Mouse (Mus musculus): ENCODE measurements around the gene Itga2. TPM values are rescaled to one million over a fixed set of nuclear protein-coding genes. Genes with fewer than 3 reads are reported as not detected.

Itga2 gene
- polyA plus RNA-seq, 1 experiment from 2014 or later = 2.5 TPM

- H3K4me2 ChIP-seq = no peak overlapping the region
- 82% methylated on average over 4 of the region's 4 CpGs for WGBS
- no peaks in the 10 kb centered on the region for H3K9me3 ChIP-seq
- H3K4me3 ChIP-seq = no peak overlapping the region
- no peak overlapping the region for H3K9ac ChIP-seq
- H3K27me3 ChIP-seq = no peaks in the 10 kb centered on the region
- no peak for ATAC-seq (ENCODE audit: insufficient number of reproducible peaks, insufficient read depth, low FRiP score, low TSS enrichment, low read depth)
- 0 out of 2 replicates have a peak, but pooled peaks cover 3% of the 10 kb centered on the region for H3K36me3 ChIP-seq
- peaks cover 15% of the 10 kb centered on the region for H3K4me1 ChIP-seq
- H3K27ac ChIP-seq = no peak overlapping the region
Measured at GRCm38 (mm10) chr13:114840545-114840944, 91.4 kb downstream of the Itga2 start.

GRCm38 (mm10) chr13:114839098-114839497 lies 92.8 kb downstream of the Itga2 start:
- WGBS = 29% methylated on average over 9 of the region's 9 CpGs
- Histone ChIP-seq H3K4me1 (peaks cover 15% of the 10 kb centered on the region), H3K36me3 (0 out of 2 replicates have a peak, but pooled peaks cover 3% of the 10 kb centered on the region), H3K9me3 (no peaks in the 10 kb centered on the region), H3K9ac (no peak overlapping the region), H3K27me3 (no peaks in the 10 kb centered on the region), H3K4me2 (no peak overlapping the region), H3K4me3 (no peak overlapping the region), H3K27ac (peak overlapping the region; percentile 85)
- ATAC-seq (ENCODE audit: insufficient number of reproducible peaks, insufficient read depth, low FRiP score, low TSS enrichment, low read depth) = no peak

GRCm38 (mm10) chr13:114838535-114838990 lies 93.3 kb downstream of the Itga2 start:
- H3K36me3 ChIP-seq = 0 out of 2 replicates have a peak, but pooled peaks cover 3% of the 10 kb centered on the region
- no peaks in the 10 kb centered on the region for H3K27me3 ChIP-seq
- H3K4me2 ChIP-seq = no peak overlapping the region
- peak overlapping the region; percentile 85 for H3K27ac ChIP-seq
- ATAC-seq (ENCODE audit: insufficient number of reproducible peaks, insufficient read depth, low FRiP score, low TSS enrichment, low read depth) = peak; percentile 66; the same call in 1 of the 2 replicates
- WGBS = 34% methylated on average over 5 of the region's 5 CpGs
- no peaks in the 10 kb centered on the region for H3K9me3 ChIP-seq
- no peak overlapping the region for H3K9ac ChIP-seq
- no peak overlapping the region for H3K4me3 ChIP-seq
- peaks cover 15% of the 10 kb centered on the region for H3K4me1 ChIP-seq

GRCm38 (mm10) chr13:114837061-114837460 lies 94.8 kb downstream of the Itga2 start:
- no peak overlapping the region for H3K27ac ChIP-seq
- 0 out of 2 replicates have a peak, but pooled peaks cover 3% of the 10 kb centered on the region for H3K36me3 ChIP-seq
- no peak overlapping the region for H3K4me3 ChIP-seq
- WGBS = 78% methylated on average over 7 of the region's 7 CpGs
- no peak for ATAC-seq (ENCODE audit: insufficient number of reproducible peaks, insufficient read depth, low FRiP score, low TSS enrichment, low read depth)
- no peaks in the 10 kb centered on the region for H3K27me3 ChIP-seq
- peaks cover 15% of the 10 kb centered on the region for H3K4me1 ChIP-seq
- H3K4me2 ChIP-seq = no peak overlapping the region
- H3K9me3 ChIP-seq = no peaks in the 10 kb centered on the region
- no peak overlapping the region for H3K9ac ChIP-seq

- 65% methylated on average over 2 of the region's 2 CpGs for WGBS
- Histone ChIP-seq H3K4me2 (no peak overlapping the region), H3K27ac (no peak overlapping the region), H3K4me3 (no peak overlapping the region), H3K36me3 (peaks cover 22% of the 10 kb centered on the region), H3K4me1 (peaks cover 14% of the 10 kb centered on the region), H3K27me3 (no peaks in the 10 kb centered on the region), H3K9ac (no peak overlapping the region), H3K9me3 (no peaks in the 10 kb centered on the region)
- ATAC-seq (ENCODE audit: insufficient number of reproducible peaks, insufficient read depth, low FRiP score, low TSS enrichment, low read depth) = no peak
Measured at GRCm38 (mm10) chr13:114834580-114834979, 97.3 kb downstream of the Itga2 start.

GRCm38 (mm10) chr13:114833351-114833750 lies 98.5 kb downstream of the Itga2 start:
- Histone ChIP-seq H3K9ac (no peak overlapping the region), H3K36me3 (peaks cover 25% of the 10 kb centered on the region), H3K9me3 (no peaks in the 10 kb centered on the region), H3K4me3 (no peak overlapping the region), H3K4me2 (no peak overlapping the region), H3K27ac (no peak overlapping the region), H3K4me1 (peaks cover 2% of the 10 kb centered on the region; the same call in 1 of the 2 replicates), H3K27me3 (no peaks in the 10 kb centered on the region)
- 90% methylated on average over 4 of the region's 4 CpGs for WGBS
- ATAC-seq (ENCODE audit: insufficient number of reproducible peaks, insufficient read depth, low FRiP score, low TSS enrichment, low read depth) = no peak

GRCm38 (mm10) chr13:114832761-114833160 lies 99.1 kb downstream of the Itga2 start:
- Histone ChIP-seq H3K4me1 (no peaks in the 10 kb centered on the region), H3K9me3 (no peaks in the 10 kb centered on the region), H3K9ac (no peak overlapping the region), H3K27ac (no peak overlapping the region), H3K27me3 (no peaks in the 10 kb centered on the region), H3K36me3 (peaks cover 30% of the 10 kb centered on the region), H3K4me3 (no peak overlapping the region), H3K4me2 (no peak overlapping the region)
- ATAC-seq (ENCODE audit: insufficient number of reproducible peaks, insufficient read depth, low FRiP score, low TSS enrichment, low read depth) = no peak
- WGBS = 67% methylated on average over 5 of the region's 5 CpGs

- H3K4me3 ChIP-seq = no peak overlapping the region
- H3K4me2 ChIP-seq = no peak overlapping the region
- no peak overlapping the region for H3K27ac ChIP-seq
- no peak for ATAC-seq (ENCODE audit: insufficient number of reproducible peaks, insufficient read depth, low FRiP score, low TSS enrichment, low read depth)
- peaks cover 40% of the 10 kb centered on the region for H3K36me3 ChIP-seq
- no peaks in the 10 kb centered on the region for H3K27me3 ChIP-seq
- H3K4me1 ChIP-seq = no peaks in the 10 kb centered on the region
- no peaks in the 10 kb centered on the region for H3K9me3 ChIP-seq
- no peak overlapping the region for H3K9ac ChIP-seq
- 84% methylated on average over 4 of the region's 4 CpGs for WGBS
Measured at GRCm38 (mm10) chr13:114831367-114831833, 100.5 kb downstream of the Itga2 start.

GRCm38 (mm10) chr13:114825377-114825855 lies 106.5 kb downstream of the Itga2 start:
- Histone ChIP-seq H3K9ac (no peak overlapping the region), H3K27me3 (no peaks in the 10 kb centered on the region), H3K27ac (no peak overlapping the region), H3K4me3 (no peak overlapping the region), H3K9me3 (no peaks in the 10 kb centered on the region), H3K4me1 (no peaks in the 10 kb centered on the region), H3K4me2 (no peak overlapping the region), H3K36me3 (peaks cover 71% of the 10 kb centered on the region)
- ATAC-seq (ENCODE audit: insufficient number of reproducible peaks, insufficient read depth, low FRiP score, low TSS enrichment, low read depth) = no peak
- 92% methylated on average over 6 of the region's 6 CpGs for WGBS

GRCm38 (mm10) chr13:114822871-114823270 lies 109.0 kb downstream of the Itga2 start:
- Histone ChIP-seq H3K27me3 (no peaks in the 10 kb centered on the region), H3K4me3 (no peak overlapping the region), H3K4me2 (no peak overlapping the region), H3K9me3 (no peaks in the 10 kb centered on the region), H3K36me3 (peaks cover 56% of the 10 kb centered on the region), H3K4me1 (peaks cover 8% of the 10 kb centered on the region), H3K9ac (no peak overlapping the region), H3K27ac (no peak overlapping the region)
- ATAC-seq (ENCODE audit: insufficient number of reproducible peaks, insufficient read depth, low FRiP score, low TSS enrichment, low read depth) = no peak
- WGBS = 92% methylated on average over 2 of the region's 2 CpGs

GRCm38 (mm10) chr13:114818513-114818912 lies 113.4 kb downstream of the Itga2 start:
- Histone ChIP-seq H3K27me3 (no peaks in the 10 kb centered on the region), H3K27ac (no peak overlapping the region), H3K9ac (peak overlapping the region; percentile 76), H3K4me2 (peak overlapping the region; percentile 70), H3K4me3 (peak overlapping the region; percentile 76), H3K4me1 (peaks cover 8% of the 10 kb centered on the region), H3K36me3 (peaks cover 25% of the 10 kb centered on the region), H3K9me3 (no peaks in the 10 kb centered on the region)
- WGBS = 16% methylated on average over 9 of the region's 9 CpGs
- no peak for ATAC-seq (ENCODE audit: insufficient number of reproducible peaks, insufficient read depth, low FRiP score, low TSS enrichment, low read depth)

GRCm38 (mm10) chr13:114817751-114818360 lies 114.0 kb downstream of the Itga2 start, which contains the start of gene Mocs2:
Mocs2 (plus strand) TSS chr13:114818236.
- Histone ChIP-seq H3K4me3 (peak within 1 kb of the TSS; percentile 76), H3K4me1 (peaks cover 8% of the 10 kb centered on the region), H3K27me3 (no peaks in the 10 kb centered on the region), H3K4me2 (peak within 1 kb of the TSS; percentile 70), H3K9ac (peak within 1 kb of the TSS; percentile 76), H3K9me3 (no peaks in the 10 kb centered on the region), H3K36me3 (peaks cover 18% of the 10 kb centered on the region), H3K27ac (0 out of 2 replicates have a peak within 1 kb of the TSS, but pooled peaks have one; percentile 16)
- WGBS = under 1% methylated on average over 39 of the region's 39 CpGs
- ATAC-seq (ENCODE audit: insufficient number of reproducible peaks, insufficient read depth, low FRiP score, low TSS enrichment, low read depth) = peak; percentile 99
